Mouse (Mus musculus) stomach, embryonic 15.5 days (tissue): ENCODE data around the gene Soga1. TPM values are rescaled to one million over a fixed set of nuclear protein-coding genes. Genes with fewer than 3 reads are reported as not detected.

Experiments
- ATAC-seq: fragments of 200-750 bp; cut with Nextera tagmentation; 2 replicates; pipeline ENCODE4 v1.8.0; 2017; ENCODE audit warnings: low read depth, moderate number of reproducible peaks, moderate TSS enrichment; ENCODE audit not compliant: insufficient read depth, low FRiP score
- H3K27ac ChIP-seq: fragments of 300-500 bp; sonication (generic); 2 replicates; pipeline ENCODE4 v1.5.1; 2015; ENCODE audit warnings: mild to moderate bottlenecking, inconsistent platforms
- H3K27me3 ChIP-seq: fragments of 300-500 bp; sonication (generic); replicated peaks from 2 replicates; pipeline ENCODE4 v1.6.1; 2015; ENCODE audit warnings: inconsistent platforms
- H3K36me3 ChIP-seq: fragments of 300-500 bp; sonication (generic); 2 replicates; pipeline ENCODE4 v1.6.1; 2015; ENCODE audit warnings: inconsistent platforms
- H3K4me1 ChIP-seq: fragments of 300-500 bp; sonication (generic); 2 replicates; pipeline ENCODE4 v1.6.1; 2015; ENCODE audit warnings: inconsistent platforms
- H3K4me2 ChIP-seq: fragments of 300-500 bp; sonication (generic); 2 replicates; pipeline ENCODE4 v1.6.1; 2015; ENCODE audit warnings: mild to moderate bottlenecking, inconsistent platforms
- H3K4me3 ChIP-seq: fragments of 300-500 bp; sonication (generic); replicated peaks from 2 replicates; pipeline ENCODE4 v1.5.1; 2015; ENCODE audit warnings: inconsistent platforms
- H3K9ac ChIP-seq: fragments of 300-500 bp; sonication (generic); 2 replicates; pipeline ENCODE4 v1.6.1; 2015; ENCODE audit warnings: inconsistent platforms
- H3K9me3 ChIP-seq: fragments of 300-500 bp; sonication (generic); 2 replicates; pipeline ENCODE4 v1.6.1; 2016; ENCODE audit warnings: inconsistent platforms
- WGBS: fragments of 180-500 bp; shearing (Covaris S2); methylation state at CpG from one replicate; pipeline ENCODE4 v1.1.7; 2015; 5-methylcytosine and 5-hydroxymethylcytosine counted together
- polyA plus RNA-seq: library from polyadenylated mRNA; unstranded; fragments of >200 nt; fragmentation: Nextera tagmentation; extraction: Ambion mirVana; gene quantifications from 2 replicates; pipeline ENCODE4 v1.2.1, GENCODE M21; 2015

The Soga1 gene
- polyA plus RNA-seq, 1 experiment from 2014 or later = 3.6 TPM

- 55% methylated on average over 3 of the region's 3 CpGs for WGBS
- no peak overlapping the region for H3K9ac ChIP-seq
Measured at GRCm38 (mm10) chr2:157069755-157070315, 9.2 kb downstream of the Soga1 start.

GRCm38 (mm10) chr2:157069355-157069735 is 9.7 kb downstream of the Soga1 start:
- peak overlapping the region; percentile 34 for H3K4me2 ChIP-seq
- H3K9me3 ChIP-seq = no peaks in the 10 kb centered on the region

More at GRCm38 (mm10) chr2:157069755-157070315, 9.2 kb downstream of the Soga1 start:
- H3K4me3 ChIP-seq = no peak overlapping the region
- H3K36me3 ChIP-seq = no peaks in the 10 kb centered on the region
- no peak for ATAC-seq
- no peaks in the 10 kb centered on the region for H3K9me3 ChIP-seq
- H3K27me3 ChIP-seq = no peaks in the 10 kb centered on the region
- H3K4me2 ChIP-seq = peak overlapping the region; percentile 34
- H3K4me1 ChIP-seq = peaks cover 88% of the 10 kb centered on the region
- peak overlapping the region; percentile 83 for H3K27ac ChIP-seq

GRCm38 (mm10) chr2:157068701-157069354 is 10.2 kb downstream of the Soga1 start:
- no peaks in the 10 kb centered on the region for H3K36me3 ChIP-seq
- peak overlapping the region; percentile 13; the same call in 1 of the 2 replicates for H3K9ac ChIP-seq
- no peaks in the 10 kb centered on the region for H3K27me3 ChIP-seq
- WGBS = 55% methylated on average over 14 of the region's 14 CpGs
- peak overlapping the region; percentile 34 for H3K4me2 ChIP-seq
- no peaks in the 10 kb centered on the region for H3K9me3 ChIP-seq
- H3K4me3 ChIP-seq = no peak overlapping the region
- no peak for ATAC-seq
- peak overlapping the region; percentile 83 for H3K27ac ChIP-seq
- peaks cover 88% of the 10 kb centered on the region for H3K4me1 ChIP-seq

More at GRCm38 (mm10) chr2:157069355-157069735, 9.7 kb downstream of the Soga1 start:
- H3K36me3 ChIP-seq = no peaks in the 10 kb centered on the region
- no peak for ATAC-seq
- peaks cover 88% of the 10 kb centered on the region for H3K4me1 ChIP-seq
- H3K27ac ChIP-seq = peak overlapping the region; percentile 83
- 36% methylated on average over 3 of the region's 3 CpGs for WGBS
- no peak overlapping the region for H3K4me3 ChIP-seq
- peak overlapping the region; percentile 13; the same call in 1 of the 2 replicates for H3K9ac ChIP-seq
- no peaks in the 10 kb centered on the region for H3K27me3 ChIP-seq

- peaks cover 83% of the 10 kb centered on the region for H3K4me1 ChIP-seq
- H3K4me2 ChIP-seq = no peak overlapping the region
- no peak overlapping the region for H3K27ac ChIP-seq
- H3K4me3 ChIP-seq = no peak overlapping the region
- H3K36me3 ChIP-seq = no peaks in the 10 kb centered on the region
- H3K27me3 ChIP-seq = no peaks in the 10 kb centered on the region
- H3K9ac ChIP-seq = no peak overlapping the region
- H3K9me3 ChIP-seq = no peaks in the 10 kb centered on the region
- ATAC-seq = no peak
- whole genome bisulfite sequencing = 69% methylated on average over 7 of the region's 7 CpGs
Measured at GRCm38 (mm10) chr2:157066731-157067430, 12.2 kb downstream of the Soga1 start.

GRCm38 (mm10) chr2:157065879-157066226 is 13.2 kb downstream of the Soga1 start:
- Histone ChIP-seq H3K9ac (no peak overlapping the region), H3K4me1 (peaks cover 72% of the 10 kb centered on the region), H3K27ac (peak overlapping the region; percentile 62), H3K4me3 (no peak overlapping the region), H3K4me2 (no peak overlapping the region), H3K36me3 (no peaks in the 10 kb centered on the region), H3K9me3 (no peaks in the 10 kb centered on the region), H3K27me3 (no peaks in the 10 kb centered on the region)
- WGBS = 43% methylated on average over 7 of the region's 7 CpGs
- ATAC-seq = no peak; the same call in 1 of the 2 replicates

- H3K4me3 ChIP-seq = no peak overlapping the region
- H3K27ac ChIP-seq = peak overlapping the region; percentile 62
- no peak overlapping the region for H3K4me2 ChIP-seq
- peaks cover 66% of the 10 kb centered on the region for H3K4me1 ChIP-seq
- ATAC-seq = no peak
- no peaks in the 10 kb centered on the region for H3K9me3 ChIP-seq
- H3K36me3 ChIP-seq = no peaks in the 10 kb centered on the region
- 75% methylated on average over 14 of the region's 14 CpGs for WGBS
- H3K27me3 ChIP-seq = no peaks in the 10 kb centered on the region
- H3K9ac ChIP-seq = no peak overlapping the region
Measured at GRCm38 (mm10) chr2:157064978-157065878, 13.8 kb downstream of the Soga1 start.

- peaks cover 62% of the 10 kb centered on the region for H3K4me1 ChIP-seq
- H3K27me3 ChIP-seq = no peaks in the 10 kb centered on the region
- H3K36me3 ChIP-seq = 0 out of 2 replicates have a peak, but pooled peaks cover 4% of the 10 kb centered on the region
- no peak overlapping the region for H3K4me2 ChIP-seq
- H3K27ac ChIP-seq = no peak overlapping the region
- ATAC-seq = no peak
- no peak overlapping the region for H3K9ac ChIP-seq
- WGBS = 57% methylated on average over 7 of the region's 7 CpGs
- no peak overlapping the region for H3K4me3 ChIP-seq
- no peaks in the 10 kb centered on the region for H3K9me3 ChIP-seq
Measured at GRCm38 (mm10) chr2:157064136-157064535, 14.9 kb downstream of the Soga1 start.

GRCm38 (mm10) chr2:157063241-157063700 is 15.8 kb downstream of the Soga1 start:
- Histone ChIP-seq H3K27me3 (no peaks in the 10 kb centered on the region), H3K4me1 (peaks cover 62% of the 10 kb centered on the region), H3K9ac (no peak overlapping the region), H3K4me2 (no peak overlapping the region), H3K4me3 (no peak overlapping the region), H3K9me3 (no peaks in the 10 kb centered on the region), H3K36me3 (0 out of 2 replicates have a peak, but pooled peaks cover 4% of the 10 kb centered on the region), H3K27ac (no peak overlapping the region)
- 53% methylated on average over 4 of the region's 4 CpGs for WGBS
- no peak for ATAC-seq

GRCm38 (mm10) chr2:157060557-157061305 is 18.3 kb downstream of the Soga1 start:
- H3K9ac ChIP-seq = no peak overlapping the region
- H3K4me3 ChIP-seq = no peak overlapping the region
- H3K27ac ChIP-seq = no peak overlapping the region
- no peak for ATAC-seq
- no peak overlapping the region for H3K4me2 ChIP-seq
- WGBS = 81% methylated on average over 11 of the region's 11 CpGs
- no peaks in the 10 kb centered on the region for H3K9me3 ChIP-seq
- H3K27me3 ChIP-seq = no peaks in the 10 kb centered on the region
- H3K4me1 ChIP-seq = peaks cover 49% of the 10 kb centered on the region
- H3K36me3 ChIP-seq = 0 out of 2 replicates have a peak, but pooled peaks cover 6% of the 10 kb centered on the region

GRCm38 (mm10) chr2:157060037-157060436 is 19.0 kb downstream of the Soga1 start:
- WGBS = 91% methylated on average over 14 of the region's 14 CpGs

GRCm38 (mm10) chr2:157059166-157059565 is 19.9 kb downstream of the Soga1 start:
- H3K4me1 ChIP-seq = peaks cover 34% of the 10 kb centered on the region
- H3K4me3 ChIP-seq = no peak overlapping the region

More at GRCm38 (mm10) chr2:157060037-157060436, 19.0 kb downstream of the Soga1 start:
- no peak for ATAC-seq
- no peak overlapping the region for H3K4me3 ChIP-seq
- H3K4me1 ChIP-seq = peaks cover 42% of the 10 kb centered on the region
- H3K27ac ChIP-seq = no peak overlapping the region
- no peak overlapping the region for H3K9ac ChIP-seq
- H3K9me3 ChIP-seq = no peaks in the 10 kb centered on the region
- 0 out of 2 replicates have a peak, but pooled peaks cover 6% of the 10 kb centered on the region for H3K36me3 ChIP-seq
- H3K27me3 ChIP-seq = no peaks in the 10 kb centered on the region
- H3K4me2 ChIP-seq = no peak overlapping the region

More at GRCm38 (mm10) chr2:157059166-157059565, 19.9 kb downstream of the Soga1 start:
- H3K9me3 ChIP-seq = no peaks in the 10 kb centered on the region
- ATAC-seq = no peak
- H3K4me2 ChIP-seq = peak overlapping the region; percentile 45
- no peak overlapping the region for H3K9ac ChIP-seq
- 0 out of 2 replicates have a peak, but pooled peaks cover 6% of the 10 kb centered on the region for H3K36me3 ChIP-seq
- H3K27me3 ChIP-seq = no peaks in the 10 kb centered on the region
- 64% methylated on average over 8 of the region's 8 CpGs for WGBS
- peak overlapping the region; percentile 87 for H3K27ac ChIP-seq
